8 mouse cellular contexts compared by ENCODE assay signal in genomic region chr11:43492663-43493062, GRCm38 (mm10). TPM values are rescaled to one million over a fixed set of nuclear protein-coding genes. Genes with fewer than 3 reads are reported as not detected.
DNase-seq lines count a peak whose midpoint lies in the region; ATAC-seq lines count a peak whose summit lies in the region.

No protein-coding gene starts in this region.

- no peaks in the 10 kb centered on the region for H3K36me3 ChIP-seq in heart, embryonic 12.5 days
- no peaks in the 10 kb centered on the region for H3K36me3 ChIP-seq in intestine, embryonic 16.5 days (ENCODE audit: control insufficient read depth, insufficient read depth, low read length)
- H3K36me3 ChIP-seq in midbrain, embryonic 14.5 days (ENCODE audit: control insufficient read depth, insufficient read depth, low read length): no peaks in the 10 kb centered on the region

- ATAC-seq in heart, embryonic 12.5 days (ENCODE audit: insufficient number of reproducible peaks, low FRiP score): no peak
- ATAC-seq in intestine, embryonic 16.5 days: peak; percentile 24; the same call in 1 of the 2 replicates
- no peak for ATAC-seq in midbrain, embryonic 14.5 days (ENCODE audit: low FRiP score, low TSS enrichment)

- intact Hi-C loops in left cerebral cortex, postnatal 14 days (cut with DNase I): loop anchor here (5.0 to 10.0 kb wide), 3 partner anchors 40 to 232 kb away; no protein-coding TSS in a partner anchor

- 0 out of 2 replicates have a peak, but pooled peaks cover 14% of the 10 kb centered on the region for H3K4me1 ChIP-seq in heart, embryonic 12.5 days (replicated peaks)
- H3K4me1 ChIP-seq in intestine, embryonic 16.5 days (ENCODE audit: control insufficient read depth, insufficient read depth, low read length): no peaks in the 10 kb centered on the region
- H3K4me1 ChIP-seq in midbrain, embryonic 14.5 days (ENCODE audit: control insufficient read depth, insufficient read depth, low read length): no peaks in the 10 kb centered on the region

- H3K4me2 ChIP-seq in heart, embryonic 12.5 days: no peak overlapping the region
- no peak overlapping the region for H3K4me2 ChIP-seq in intestine, embryonic 16.5 days (ENCODE audit: low read depth, low read length)
- H3K4me2 ChIP-seq in midbrain, embryonic 14.5 days (ENCODE audit: low read length): no peak overlapping the region

- no peaks in the 10 kb centered on the region for H3K27me3 ChIP-seq in heart, embryonic 12.5 days (replicated peaks)
- H3K27me3 ChIP-seq in intestine, embryonic 16.5 days (replicated peaks; ENCODE audit: control insufficient read depth, insufficient read depth, low read length): no peaks in the 10 kb centered on the region
- H3K27me3 ChIP-seq in midbrain, embryonic 14.5 days (ENCODE audit: control insufficient read depth, insufficient read depth, low read length): no peaks in the 10 kb centered on the region

- DNase-seq in heart, adult 18-20 months: peak; percentile 58 to 92
- peak; percentile 60 for DNase-seq in cerebellum, adult 9-11 months
- DNase-seq in frontal cortex, postnatal 36 days (ENCODE audit: low spot score in 2 of 2): peak; percentile 67 to 73
- peak; percentile 63 to 81 for DNase-seq in left cerebral cortex, postnatal 14 days (ENCODE audit: low spot score in 2 of 2)
- DNase-seq in midbrain, embryonic 14.5 days: peak; percentile 83
- peak; percentile 34 to 55 for DNase-seq in spleen, postnatal 14 days (ENCODE audit: low spot score in 2 of 2)

- 34% methylated on average over 7 of the region's 7 CpGs for WGBS in heart, embryonic 12.5 days
- WGBS in intestine, embryonic 16.5 days: 31% methylated on average over 7 of the region's 7 CpGs
- WGBS in midbrain, embryonic 14.5 days: 31% methylated on average over 7 of the region's 7 CpGs

- no peaks in the 10 kb centered on the region for H3K9me3 ChIP-seq in heart, embryonic 12.5 days (replicated peaks)
- no peaks in the 10 kb centered on the region for H3K9me3 ChIP-seq in intestine, embryonic 16.5 days (ENCODE audit: control insufficient read depth, low read length)
- no peaks in the 10 kb centered on the region for H3K9me3 ChIP-seq in midbrain, embryonic 14.5 days (ENCODE audit: control insufficient read depth, low read length)

- H3K9ac ChIP-seq in heart, embryonic 12.5 days: no peak overlapping the region
- H3K9ac ChIP-seq in intestine, embryonic 16.5 days (ENCODE audit: low read depth, low read length): no peak overlapping the region
- H3K9ac ChIP-seq in midbrain, embryonic 14.5 days (replicated peaks; ENCODE audit: low read length): no peak overlapping the region

- H3K27ac ChIP-seq in heart, embryonic 12.5 days (ENCODE audit: poor library complexity, severe bottlenecking): no peak overlapping the region
- no peak overlapping the region for H3K27ac ChIP-seq in intestine, embryonic 16.5 days (ENCODE audit: low read length)
- no peak overlapping the region for H3K27ac ChIP-seq in midbrain, embryonic 14.5 days (replicated peaks; ENCODE audit: low read depth, low read length)

- H3K4me3 ChIP-seq in heart, embryonic 12.5 days: no peak overlapping the region
- H3K4me3 ChIP-seq in intestine, embryonic 16.5 days (ENCODE audit: low read length): no peak overlapping the region
- no peak overlapping the region for H3K4me3 ChIP-seq in midbrain, embryonic 14.5 days (replicated peaks; ENCODE audit: low read depth, low read length)

RNA-seq across cellular contexts. Expression of gene C1qtnf2, which starts 18.6 kb away (rescaled TPM):
- total RNA-seq in heart, adult 18-20 months (2021): 1 to 10 TPM; 3.8 to 4.2 TPM
- 2.0 TPM in 2 replicates for polyA plus RNA-seq in heart, embryonic 12.5 days (2016; fragmentation: Nextera tagmentation; extraction: Ambion mirVana)
- polyA plus RNA-seq in intestine, embryonic 16.5 days (2015; fragmentation: Nextera tagmentation; extraction: Ambion mirVana): 7.0 and 7.2 TPM in 2 replicates
- total RNA-seq in left cerebral cortex, postnatal 14 days (2021): 1 to 10 TPM; 3.6 to 3.8 TPM
- 4.8 and 7.9 TPM in 2 replicates for polyA plus RNA-seq in midbrain, embryonic 14.5 days (2014; fragmentation: Nextera tagmentation; extraction: Ambion mirVana)

RNA-seq across cellular contexts. Expression of gene Ccnjl, which starts 35.9 kb away (rescaled TPM):
- total RNA-seq in heart, adult 18-20 months (2021): 1 to 10 TPM; 1.3 to 1.6 TPM
- polyA plus RNA-seq in heart, embryonic 12.5 days (2016; fragmentation: Nextera tagmentation; extraction: Ambion mirVana): 18.9 and 22.9 TPM in 2 replicates
- 14.6 and 15.0 TPM in 2 replicates for polyA plus RNA-seq in intestine, embryonic 16.5 days (2015; fragmentation: Nextera tagmentation; extraction: Ambion mirVana)
- total RNA-seq in left cerebral cortex, postnatal 14 days (2021): 1 to 10 TPM; 5.6 to 6.2 TPM
- 11.7 and 16.2 TPM in 2 replicates for polyA plus RNA-seq in midbrain, embryonic 14.5 days (2014; fragmentation: Nextera tagmentation; extraction: Ambion mirVana)

RNA-seq across cellular contexts. Expression of gene Slu7, which starts 59.1 kb away (rescaled TPM):
- total RNA-seq in heart, adult 18-20 months (2021): 10 to 100 TPM; 30.2 to 34.6 TPM
- 42.1 and 44.3 TPM in 2 replicates for polyA plus RNA-seq in heart, embryonic 12.5 days (2016; fragmentation: Nextera tagmentation; extraction: Ambion mirVana)
- polyA plus RNA-seq in intestine, embryonic 16.5 days (2015; fragmentation: Nextera tagmentation; extraction: Ambion mirVana): 41.7 and 46.8 TPM in 2 replicates
- total RNA-seq in left cerebral cortex, postnatal 14 days (2021): 10 to 100 TPM; 43.7 to 48.9 TPM
- polyA plus RNA-seq in midbrain, embryonic 14.5 days (2014; fragmentation: Nextera tagmentation; extraction: Ambion mirVana): 64.1 and 68.6 TPM in 2 replicates
